Mouse (Mus musculus) embryonic fibroblast, embryonic 13.5 days (primary cell): ENCODE data around the gene Heatr3. TPM values are rescaled to one million over a fixed set of nuclear protein-coding genes. Genes with fewer than 3 reads are reported as not detected.
"Not testable (repeated sequence)": the region's sequence is repeated elsewhere in the genome, so short reads cannot be mapped to it uniquely, and the experiment has no call there.

Source experiments
- H3K27ac ChIP-seq: 2 replicates; pipeline ENCODE4 v1.5.1; 2012; ENCODE audit warnings: low read length, control low read depth, inconsistent platforms; ENCODE audit not compliant: insufficient read depth
- H3K4me1 ChIP-seq: 2 replicates; pipeline ENCODE4 v1.6.1; 2011; ENCODE audit warnings: low read length; ENCODE audit not compliant: control insufficient read depth, insufficient read depth
- H3K4me3 ChIP-seq: 2 replicates; pipeline ENCODE4 v1.5.1; 2011; ENCODE audit warnings: mild to moderate bottlenecking, control low read depth, low read length; ENCODE audit not compliant: insufficient read depth
- CTCF ChIP-seq: IDR thresholded peaks from 2 replicates; pipeline ENCODE4 v1.5.1; 2011; ENCODE audit warnings: mild to moderate bottlenecking, control low read depth, low read length, moderate library complexity, borderline replicate concordance; ENCODE audit not compliant: insufficient read depth
- POLR2A ChIP-seq: IDR thresholded peaks from 2 replicates; pipeline ENCODE4 v1.6.1; 2011; ENCODE audit warnings: low read depth, mild to moderate bottlenecking, control low read depth, low read length, moderate library complexity
- polyA plus RNA-seq: library from polyadenylated mRNA; stranded (reverse); fragments of >200 nt; gene quantifications from 2 replicates; pipeline ENCODE4 v1.2.4, GENCODE M21; 2011; ENCODE audit warnings: low read depth; ENCODE audit not compliant: missing spikeins, insufficient read length

Heatr3 gene
- polyA plus RNA-seq, 1 experiment = 53.1 TPM

GRCm38 (mm10) chr8:88207121-88207821 is 69.6 kb downstream of the Heatr3 start:
- TF ChIP-seq CTCF (no peak), POLR2A (no peak)
- H3K4me3 ChIP-seq = no peak overlapping the region

GRCm38 (mm10) chr8:88209930-88210827 is 72.5 kb downstream of the Heatr3 start:
- H3K4me3 ChIP-seq = not testable (repeated sequence)

More at GRCm38 (mm10) chr8:88207121-88207821, 69.6 kb downstream of the Heatr3 start:
- Histone ChIP-seq H3K27ac (no peak overlapping the region), H3K4me1 (no peaks in the 10 kb centered on the region)

GRCm38 (mm10) chr8:88221353-88221752 is 83.7 kb downstream of the Heatr3 start:
- Histone ChIP-seq H3K27ac (peak overlapping the region; percentile 27; the same call in 1 of the 2 replicates), H3K4me1 (peaks cover 9% of the 10 kb centered on the region), H3K4me3 (no peak overlapping the region)
- TF ChIP-seq CTCF (no peak), POLR2A (no peak)

More at GRCm38 (mm10) chr8:88209930-88210827, 72.5 kb downstream of the Heatr3 start:
- not testable (repeated sequence) for H3K4me1 ChIP-seq, H3K27ac ChIP-seq

Other genes with a start within 250 kb of the Heatr3 start
- gene Zfp423, start 178.3 kb upstream of the Heatr3 start, polyA plus RNA-seq = 1.4 and 2.8 TPM in 2 replicates
- 62.6 and 65.7 TPM in 2 replicates for gene Cnep1r1, start 19.1 kb upstream of the Heatr3 start, polyA plus RNA-seq
- 20.6 and 22.3 TPM in 2 replicates for gene Tent4b, start 61.4 kb downstream of the Heatr3 start, polyA plus RNA-seq
- gene Adcy7, start 134.5 kb downstream of the Heatr3 start, polyA plus RNA-seq = 13.3 and 16.1 TPM in 2 replicates
- gene Brd7, start 224.3 kb downstream of the Heatr3 start, polyA plus RNA-seq = 44.8 and 55.2 TPM in 2 replicates